Mouse (Mus musculus): ENCODE measurements around the gene Pvalb. TPM values are rescaled to one million over a fixed set of nuclear protein-coding genes. Genes with fewer than 3 reads are reported as not detected.

Pvalb gene
- total RNA-seq, 2 experiments from 2014 or later, result 0.57 to 0.93 TPM

- peak; percentile 23 to 47 for DNase-seq
Observed at GRCm38 (mm10) chr15:78195096-78195880, 10.9 kb downstream of the Pvalb start.

- DNase-seq, result no peak
Observed at GRCm38 (mm10) chr15:78194320-78194719, 11.9 kb downstream of the Pvalb start.

- no peak for DNase-seq
Observed at GRCm38 (mm10) chr15:78189636-78190035, 16.6 kb downstream of the Pvalb start.

- no peak for DNase-seq
Observed at GRCm38 (mm10) chr15:78188546-78188945, 17.7 kb downstream of the Pvalb start.

- no peak for DNase-seq
Observed at GRCm38 (mm10) chr15:78186906-78187305, 19.3 kb downstream of the Pvalb start.

- no peak for DNase-seq
Observed at GRCm38 (mm10) chr15:78185609-78186008, 20.6 kb downstream of the Pvalb start.

GRCm38 (mm10) chr15:78184855-78185254 lies 21.3 kb downstream of the Pvalb start:
- DNase-seq, result peak; percentile 27 to 38

- DNase-seq, result no peak
Observed at GRCm38 (mm10) chr15:78181701-78182405, 24.3 kb downstream of the Pvalb start.

- no peak for DNase-seq
Observed at GRCm38 (mm10) chr15:78179775-78180174, 26.4 kb downstream of the Pvalb start.

- peak; percentile 60 to 86 for DNase-seq
Observed at GRCm38 (mm10) chr15:78178397-78178796, 27.8 kb downstream of the Pvalb start.

GRCm38 (mm10) chr15:78177257-78177656 lies 28.9 kb downstream of the Pvalb start:
- DNase-seq, result no peak

- no peak for DNase-seq
Observed at GRCm38 (mm10) chr15:78174887-78175245, 31.3 kb downstream of the Pvalb start.

- peak; percentile 98 to 100 for DNase-seq
Observed at GRCm38 (mm10) chr15:78173972-78174886, 32.0 kb downstream of the Pvalb start, which contains the start of gene Ift27. Gene Ift27, minus strand, starts transcription at chr15:78174107.

GRCm38 (mm10) chr15:78172899-78173817 lies 33.0 kb downstream of the Pvalb start:
- no peak for DNase-seq

- no peak for DNase-seq
Observed at GRCm38 (mm10) chr15:78172256-78172898, 33.8 kb downstream of the Pvalb start.

GRCm38 (mm10) chr15:78171651-78172050 lies 34.5 kb downstream of the Pvalb start:
- no peak for DNase-seq

- DNase-seq, result peak in 1 of 2 experiments; percentile 27
Observed at GRCm38 (mm10) chr15:78170708-78171107, 35.5 kb downstream of the Pvalb start.

- DNase-seq, result no peak
Observed at GRCm38 (mm10) chr15:78169566-78169965, 36.6 kb downstream of the Pvalb start.

- no peak for DNase-seq
Observed at GRCm38 (mm10) chr15:78165292-78165691, 40.9 kb downstream of the Pvalb start.

- no peak for DNase-seq
Observed at GRCm38 (mm10) chr15:78164466-78164865, 41.7 kb downstream of the Pvalb start.

GRCm38 (mm10) chr15:78161946-78162345 lies 44.3 kb downstream of the Pvalb start:
- no peak for DNase-seq

Measured in heart, adult 18-20 months (tissue).